ENCODE assay signal across 9 mouse cellular contexts in genomic region chr5:113024154-113024764, GRCm38 (mm10). TPM values are rescaled to one million over a fixed set of nuclear protein-coding genes. Genes with fewer than 3 reads are reported as not detected.
DNase-seq lines count a peak whose midpoint lies in the region; ATAC-seq and TF ChIP-seq lines count a peak whose summit lies in the region.
"Had no signal": no experiment of that assay in that cellular context is flagged by ENCODE, and none has a peak within 500 bp of the region (broad histone marks: within the 10 kb centered on the region; RNA-seq: fewer than 3 reads in every experiment).

No protein-coding gene starts in this region.

- H3K4me2 ChIP-seq in heart, embryonic 12.5 days: peak overlapping the region; percentile 12

- 39% methylated on average over 18 of the region's 18 CpGs for WGBS in heart, embryonic 12.5 days
- WGBS in lung, adult 2 months: 11% methylated on average over 18 of the region's 18 CpGs

- DNase-seq in ZHBTc4 (ENCODE audit: low read depth, low spot score): peak; percentile 25
- DNase-seq in adrenal gland, postnatal 36 days: peak; percentile 20 to 62
- DNase-seq in kidney, adult 9 months: peak; percentile 41
- DNase-seq in lung, adult 2 months: peak; percentile 73
- DNase-seq in retina, embryonic 14.5 days (ENCODE audit: low spot score): peak; percentile 21
- no peak for DNase-seq in layer of hippocampus, adult 18-20 months (ENCODE audit: low spot score in 2 of 2)
- no peak for DNase-seq in left cerebral cortex, adult 2 months (ENCODE audit: extremely low spot score in 1 of 2, low spot score in 2 of 2)

- TF ChIP-seq CTCF in lung, adult 2 months (IDR thresholded peaks at IDR 0.05; ENCODE audit: insufficient read depth, low read length): no peak
- TF ChIP-seq CTCF in left cerebral cortex, adult 2 months (IDR thresholded peaks at IDR 0.05): no peak

- peak; percentile 24; the same call in 1 of the 2 replicates for TF ChIP-seq POLR2A in lung, adult 2 months (IDR thresholded peaks at IDR 0.05; ENCODE audit: borderline replicate concordance, extremely low read depth, low read depth, low read length)

- no peaks in the 10 kb centered on the region for H3K9me3 ChIP-seq in heart, embryonic 12.5 days (replicated peaks)

- ATAC-seq in heart, embryonic 12.5 days (ENCODE audit: insufficient number of reproducible peaks, low FRiP score): 0 out of 2 replicates have a peak, but pooled peaks have one; percentile 38

- H3K27me3 ChIP-seq in heart, embryonic 12.5 days (replicated peaks): no peaks in the 10 kb centered on the region

- peaks cover 9% of the 10 kb centered on the region; the same call in 1 of the 2 replicates for H3K4me1 ChIP-seq in heart, embryonic 12.5 days (replicated peaks)
- peaks cover 7% of the 10 kb centered on the region for H3K4me1 ChIP-seq in lung, adult 2 months (ENCODE audit: control insufficient read depth, insufficient read depth, low read length)

- no peak overlapping the region for H3K27ac ChIP-seq in heart, embryonic 12.5 days (ENCODE audit: poor library complexity, severe bottlenecking)
- H3K27ac ChIP-seq in left cerebral cortex, adult 2 months: no peak overlapping the region

- no peak overlapping the region for H3K9ac ChIP-seq in heart, embryonic 12.5 days

- intact Hi-C loops in left cerebral cortex, adult 2 months (cut with DNase I): no loop called here

- H3K36me3 ChIP-seq in heart, embryonic 12.5 days: no peaks in the 10 kb centered on the region

- H3K4me3 ChIP-seq in heart, embryonic 12.5 days: no peak overlapping the region
- no peak overlapping the region for H3K4me3 ChIP-seq in lung, adult 2 months (replicated peaks; ENCODE audit: extremely low read depth, low read depth, low read length)
- H3K4me3 ChIP-seq in left cerebral cortex, adult 2 months: no peak overlapping the region

RNA-seq across cellular contexts. Expression of gene Grk3, which starts 8.7 kb away (rescaled TPM):
- total RNA-seq in adrenal gland, postnatal 36 days (2021): 10 to 100 TPM; 14.3 to 14.9 TPM
- 14.1 and 16.1 TPM in 2 replicates for polyA plus RNA-seq in heart, embryonic 12.5 days (2016; fragmentation: Nextera tagmentation; extraction: Ambion mirVana)
- 20.2 and 33.0 TPM in 2 replicates for polyA plus RNA-seq in lung, adult 2 months (2012; rRNA removed)
- 10 to 100 TPM; 80.7 to 81.4 TPM for total RNA-seq in layer of hippocampus, adult 18-20 months (2021)
- 10 to 100 TPM; 83.4 to 87.5 TPM for total RNA-seq in left cerebral cortex, adult 2 months (2021)

RNA-seq across cellular contexts. Expression of gene Crybb2, which starts 45.7 kb away (rescaled TPM):
- not detected for total RNA-seq in adrenal gland, postnatal 36 days (2021)
- not detected in 2 replicates for polyA plus RNA-seq in heart, embryonic 12.5 days (2016; fragmentation: Nextera tagmentation; extraction: Ambion mirVana)
- not detected in 2 replicates for polyA plus RNA-seq in lung, adult 2 months (2012; rRNA removed)
- total RNA-seq in layer of hippocampus, adult 18-20 months (2021): not detected
- total RNA-seq in left cerebral cortex, adult 2 months (2021): not detected
- total RNA-seq: adrenal gland, adult 18-20 months had no signal

RNA-seq across cellular contexts. Expression of gene Crybb3, which starts 57.1 kb away (rescaled TPM):
- total RNA-seq in adrenal gland, postnatal 36 days (2021): 1 to 10 TPM in 1 of 2 experiments, not detected in 1; 1.9 TPM
- 1.4 and 1.5 TPM in 2 replicates for polyA plus RNA-seq in heart, embryonic 12.5 days (2016; fragmentation: Nextera tagmentation; extraction: Ambion mirVana)
- 5.2 and 5.7 TPM in 2 replicates for polyA plus RNA-seq in lung, adult 2 months (2012; rRNA removed)
- total RNA-seq in layer of hippocampus, adult 18-20 months (2021): 1 to 10 TPM; 1.6 to 2.1 TPM
- total RNA-seq in left cerebral cortex, adult 2 months (2021): 1 to 10 TPM; 1.3 to 1.7 TPM

Comparison
In these comparisons a context has a peak if more than half of its experiments do, and no peak if none do; other contexts are left out.
1. DNase-seq: peak in ZHBTc4 (single experiment), adrenal gland, postnatal 36 days (2 of 2), kidney, adult 9 months (single experiment), lung, adult 2 months (single experiment) and retina, embryonic 14.5 days (single experiment); none in layer of hippocampus, adult 18-20 months (0 of 2) and left cerebral cortex, adult 2 months (0 of 2).
2. RNA of gene Grk3, which starts 8.7 kb away (total RNA-seq): 83.4 to 87.5 TPM in left cerebral cortex, adult 2 months and 80.7 to 81.4 TPM in layer of hippocampus, adult 18-20 months; 14.3 to 14.9 TPM in adrenal gland, postnatal 36 days; every median in the first group is over 4 times any median in the second.